Mouse (Mus musculus): ENCODE data around the gene Ptrh1. TPM values are rescaled to one million over a fixed set of nuclear protein-coding genes. Genes with fewer than 3 reads are reported as not detected.
A peak's percentile ranks its signal among the peaks of the same experiment; 100 is the strongest.

Ptrh1 gene
- total RNA-seq, 2 experiments from 2014 or later = 6.5 to 11.2 TPM

- intact Hi-C loops (cut with DNase I) = loop anchor here (5.0 kb wide), 1 partner anchor 64 kb away; no protein-coding TSS in a partner anchor
- no peak for DNase-seq
These were observed 13.0 kb downstream of the Ptrh1 start for GRCm38 (mm10) chr2:32788581-32788980.

- intact Hi-C loops (cut with DNase I) = no loop called here
These were observed 15.7 kb downstream of the Ptrh1 start for GRCm38 (mm10) chr2:32791297-32791696.

GRCm38 (mm10) chr2:32795748-32796418, 20.3 kb downstream of the Ptrh1 start:
- intact Hi-C loops (cut with DNase I) = no loop called here
- DNase-seq = no peak

More at GRCm38 (mm10) chr2:32791297-32791696, 15.7 kb downstream of the Ptrh1 start:
- DNase-seq = no peak

- intact Hi-C loops (cut with DNase I) = no loop called here
- DNase-seq = no peak
These were observed 22.8 kb downstream of the Ptrh1 start for GRCm38 (mm10) chr2:32798251-32798962.

GRCm38 (mm10) chr2:32808816-32809566, 33.4 kb downstream of the Ptrh1 start:
- intact Hi-C loops (cut with DNase I) = no loop called here
- no peak for DNase-seq

- no peak for DNase-seq
These were observed 36.4 kb downstream of the Ptrh1 start for GRCm38 (mm10) chr2:32811959-32812358.

GRCm38 (mm10) chr2:32816497-32816896, 40.9 kb downstream of the Ptrh1 start:
- peak; percentile 58 for DNase-seq
- intact Hi-C loops (cut with DNase I) = no loop called here

More at GRCm38 (mm10) chr2:32811959-32812358, 36.4 kb downstream of the Ptrh1 start:
- intact Hi-C loops (cut with DNase I) = no loop called here

- DNase-seq = peak; percentile 69
- intact Hi-C loops (cut with DNase I) = no loop called here
These were observed 41.5 kb downstream of the Ptrh1 start for GRCm38 (mm10) chr2:32816946-32817581.

- intact Hi-C loops (cut with DNase I) = no loop called here
- DNase-seq = no peak
These were observed 42.0 kb downstream of the Ptrh1 start for GRCm38 (mm10) chr2:32817589-32817988.

GRCm38 (mm10) chr2:32818208-32818607, 42.6 kb downstream of the Ptrh1 start:
- no peak for DNase-seq
- intact Hi-C loops (cut with DNase I) = no loop called here

GRCm38 (mm10) chr2:32821041-32821802, 45.6 kb downstream of the Ptrh1 start:
- intact Hi-C loops (cut with DNase I) = no loop called here
- peak; percentile 36 for DNase-seq

- peak; percentile 41 for DNase-seq
- intact Hi-C loops (cut with DNase I) = no loop called here
These were observed 47.1 kb downstream of the Ptrh1 start for GRCm38 (mm10) chr2:32822643-32823042.

GRCm38 (mm10) chr2:32823153-32823552, 47.6 kb downstream of the Ptrh1 start:
- intact Hi-C loops (cut with DNase I) = no loop called here
- DNase-seq = peak; percentile 70

- intact Hi-C loops (cut with DNase I) = no loop called here
- no peak for DNase-seq
These were observed 48.1 kb downstream of the Ptrh1 start for GRCm38 (mm10) chr2:32823579-32824154.

GRCm38 (mm10) chr2:32824181-32824580, 48.6 kb downstream of the Ptrh1 start:
- no peak for DNase-seq

GRCm38 (mm10) chr2:32824778-32825177, 49.2 kb downstream of the Ptrh1 start:
- intact Hi-C loops (cut with DNase I) = no loop called here
- DNase-seq = no peak

More at GRCm38 (mm10) chr2:32824181-32824580, 48.6 kb downstream of the Ptrh1 start:
- intact Hi-C loops (cut with DNase I) = no loop called here

GRCm38 (mm10) chr2:32825796-32826195, 50.2 kb downstream of the Ptrh1 start:
- DNase-seq = no peak
- intact Hi-C loops (cut with DNase I) = no loop called here
